Mouse (Mus musculus): ENCODE measurements around the gene Tbx2. TPM values are rescaled to one million over a fixed set of nuclear protein-coding genes. Genes with fewer than 3 reads are reported as not detected.

The Tbx2 gene
- polyA plus RNA-seq, 1 experiment: 5.0 TPM

DNA sequence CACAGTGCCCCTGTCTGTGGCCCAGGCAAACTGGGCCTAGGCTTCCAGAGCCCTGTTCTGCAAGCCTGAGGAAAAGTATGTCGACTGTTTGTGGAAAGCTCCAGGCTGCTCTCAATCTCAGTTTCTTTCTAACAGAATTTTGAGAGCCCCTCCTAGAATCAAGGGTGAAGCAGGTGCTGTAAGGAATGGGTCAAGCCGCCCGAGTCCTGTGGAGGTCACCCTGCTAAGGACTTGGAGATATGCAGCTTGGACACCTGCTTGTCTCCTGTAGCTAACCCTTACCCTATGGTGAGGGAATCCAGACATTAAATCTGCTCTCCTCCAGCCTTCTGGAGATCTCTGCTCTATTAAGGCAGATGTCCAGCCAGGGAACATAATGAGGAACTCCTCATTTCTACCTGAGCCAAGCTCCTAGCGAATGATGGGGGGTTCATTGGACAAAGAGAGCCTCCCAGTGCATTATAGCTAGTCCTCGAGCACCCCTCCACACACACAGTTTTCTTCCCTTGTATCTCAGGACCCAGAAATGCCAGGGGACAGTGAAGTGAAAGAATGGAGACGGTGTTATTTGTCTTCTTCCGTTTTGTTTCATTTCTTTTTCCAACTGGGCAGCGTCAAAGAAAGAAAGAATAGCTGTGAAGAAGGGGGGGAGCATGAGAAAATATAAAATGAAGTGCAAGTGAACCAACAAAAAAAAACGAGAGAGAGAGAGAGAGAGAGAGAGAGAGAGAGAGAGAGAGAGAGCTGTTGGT is 2.8 kb downstream of the Tbx2 start:
- TF ChIP-seq POLR2A (IDR thresholded peaks at IDR 0.05; ENCODE audit: low read depth, low read length) (no peak), CTCF (IDR thresholded peaks at IDR 0.05; ENCODE audit: extremely low read depth, insufficient read depth, insufficient read length, insufficient replicate concordance) (no peak)
- Histone ChIP-seq H3K27ac (ENCODE audit: insufficient read depth, low read length) (no peak overlapping the region), H3K36me3 (ENCODE audit: control insufficient read depth, insufficient read depth, low read length) (no peaks in the 10 kb centered on the region), H3K27me3 (ENCODE audit: control insufficient read depth, insufficient read depth, low read length) (peaks cover 45% of the 10 kb centered on the region), H3K4me1 (ENCODE audit: control insufficient read depth, insufficient read depth, insufficient read length) (peaks cover 12% of the 10 kb centered on the region; the same call in 1 of the 2 replicates), H3K4me3 (ENCODE audit: extremely low read depth, insufficient read depth, insufficient read length) (no peak overlapping the region)
- DNase-seq (ENCODE audit: low read depth in 1 of 2, low spot score in 2 of 2): no peak
- 20% methylated on average over 9 of the region's 9 CpGs for WGBS

DNA sequence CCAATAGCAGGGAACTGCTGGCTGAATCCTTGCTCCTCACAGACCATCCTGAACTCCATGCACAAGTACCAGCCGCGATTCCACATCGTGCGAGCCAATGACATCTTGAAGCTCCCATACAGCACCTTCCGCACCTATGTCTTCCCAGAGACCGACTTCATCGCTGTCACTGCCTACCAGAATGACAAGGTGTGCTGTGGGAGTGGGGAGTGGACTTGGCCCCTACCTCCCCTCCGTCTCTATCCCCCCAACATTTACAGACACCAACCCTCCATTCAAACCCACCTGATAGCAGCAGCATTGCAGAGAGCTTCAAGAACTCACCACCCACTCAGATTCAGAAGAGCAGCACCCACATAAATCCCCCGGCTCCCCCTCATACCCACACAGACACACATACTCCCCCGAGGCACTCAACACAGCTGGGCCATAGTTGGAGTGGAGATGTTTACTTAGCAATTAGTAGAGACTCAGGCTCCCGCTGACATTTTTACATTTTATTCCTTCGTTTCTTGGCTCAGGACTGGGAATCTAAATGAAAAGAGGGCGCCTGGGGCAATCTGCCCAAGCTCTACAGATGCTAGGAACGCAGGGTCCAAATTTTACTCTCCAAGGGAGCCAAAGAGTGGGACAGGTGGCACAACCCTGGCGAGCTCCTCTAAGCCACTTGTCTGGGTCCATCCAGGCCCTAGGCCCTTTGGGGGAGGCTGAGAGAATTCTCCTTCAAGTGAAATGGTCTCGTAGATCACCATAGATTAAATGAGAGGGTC is 3.6 kb downstream of the Tbx2 start:
- Histone ChIP-seq H3K4me3 (ENCODE audit: extremely low read depth, insufficient read depth, insufficient read length) (no peak overlapping the region), H3K27me3 (ENCODE audit: control insufficient read depth, insufficient read depth, low read length) (peaks cover 49% of the 10 kb centered on the region), H3K4me1 (ENCODE audit: control insufficient read depth, insufficient read depth, insufficient read length) (peaks cover 12% of the 10 kb centered on the region), H3K36me3 (ENCODE audit: control insufficient read depth, insufficient read depth, low read length) (no peaks in the 10 kb centered on the region), H3K27ac (ENCODE audit: insufficient read depth, low read length) (no peak overlapping the region)
- no peak for TF ChIP-seq POLR2A (IDR thresholded peaks at IDR 0.05; ENCODE audit: low read depth, low read length)
- no peak for TF ChIP-seq CTCF (IDR thresholded peaks at IDR 0.05; ENCODE audit: extremely low read depth, insufficient read depth, insufficient read length, insufficient replicate concordance)
- 18% methylated on average over 16 of the region's 16 CpGs for WGBS
- DNase-seq (ENCODE audit: low read depth in 1 of 2, low spot score in 2 of 2): no peak

DNA sequence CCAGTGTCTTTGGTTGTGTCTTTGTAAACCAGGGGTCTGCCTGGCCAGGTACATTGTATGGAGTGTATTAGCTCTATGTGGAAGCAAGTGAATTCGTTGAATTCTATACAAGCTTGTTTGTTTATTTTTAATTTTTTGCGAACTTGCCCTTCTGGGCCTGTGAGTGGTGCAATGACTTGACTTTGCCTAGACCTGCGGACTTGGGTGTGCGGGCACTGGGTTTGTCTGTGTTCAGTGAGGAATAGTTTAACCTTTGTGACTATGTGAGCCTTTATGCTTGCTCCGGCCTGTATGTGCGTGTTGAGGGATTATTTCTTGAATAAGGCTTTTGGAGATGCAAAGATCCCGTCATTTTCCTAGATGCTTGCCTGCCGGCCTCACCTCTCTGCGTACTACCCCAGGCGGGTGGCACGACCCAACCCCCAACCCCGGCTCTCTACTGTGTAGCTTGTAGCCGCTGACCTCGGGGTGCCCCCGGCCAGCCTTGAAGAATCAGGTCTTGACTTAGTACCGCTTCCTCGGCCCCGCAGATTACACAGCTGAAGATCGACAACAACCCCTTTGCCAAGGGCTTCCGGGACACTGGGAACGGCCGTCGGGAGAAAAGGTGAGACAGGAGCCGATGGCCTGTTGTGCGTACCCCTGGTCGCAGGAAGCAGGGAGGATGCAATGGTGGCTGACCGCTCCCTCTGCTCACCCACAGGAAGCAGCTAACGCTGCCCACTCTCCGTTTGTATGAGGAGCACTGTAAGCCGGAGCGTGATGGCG is 4.4 kb downstream of the Tbx2 start:
- TF ChIP-seq CTCF (IDR thresholded peaks at IDR 0.05; ENCODE audit: extremely low read depth, insufficient read depth, insufficient read length, insufficient replicate concordance) (no peak), POLR2A (IDR thresholded peaks at IDR 0.05; ENCODE audit: low read depth, low read length) (no peak)
- Histone ChIP-seq H3K27ac (ENCODE audit: insufficient read depth, low read length) (no peak overlapping the region), H3K4me1 (ENCODE audit: control insufficient read depth, insufficient read depth, insufficient read length) (peaks cover 16% of the 10 kb centered on the region), H3K4me3 (ENCODE audit: extremely low read depth, insufficient read depth, insufficient read length) (no peak overlapping the region), H3K27me3 (ENCODE audit: control insufficient read depth, insufficient read depth, low read length) (peaks cover 55% of the 10 kb centered on the region), H3K36me3 (ENCODE audit: control insufficient read depth, insufficient read depth, low read length) (no peaks in the 10 kb centered on the region)
- 14% methylated on average over 32 of the region's 32 CpGs for WGBS
- DNase-seq (ENCODE audit: low read depth in 1 of 2, low spot score in 2 of 2): no peak

DNA sequence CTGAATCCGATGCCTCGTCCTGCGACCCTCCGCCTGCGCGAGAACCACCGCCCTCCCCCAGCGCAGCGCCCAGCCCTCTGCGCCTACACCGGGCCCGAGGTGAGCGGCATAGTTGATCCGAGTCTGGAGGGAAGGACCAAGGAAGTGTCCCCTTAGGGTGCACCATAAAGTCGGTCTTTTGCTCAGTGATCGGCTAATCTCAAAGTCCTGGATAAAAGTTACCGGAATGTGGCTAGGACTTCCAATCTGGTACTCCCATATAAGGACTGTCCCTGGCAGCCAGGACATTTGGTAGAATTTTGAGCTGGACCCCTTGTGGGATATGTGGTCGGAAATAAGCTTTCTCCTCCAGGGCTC is 4.9 kb downstream of the Tbx2 start:
- TF ChIP-seq POLR2A (IDR thresholded peaks at IDR 0.05; ENCODE audit: low read depth, low read length): no peak
- no peak for TF ChIP-seq CTCF (IDR thresholded peaks at IDR 0.05; ENCODE audit: extremely low read depth, insufficient read depth, insufficient read length, insufficient replicate concordance)
- Histone ChIP-seq H3K27ac (ENCODE audit: insufficient read depth, low read length) (no peak overlapping the region), H3K36me3 (ENCODE audit: control insufficient read depth, insufficient read depth, low read length) (no peaks in the 10 kb centered on the region), H3K4me1 (ENCODE audit: control insufficient read depth, insufficient read depth, insufficient read length) (peaks cover 18% of the 10 kb centered on the region), H3K4me3 (ENCODE audit: extremely low read depth, insufficient read depth, insufficient read length) (no peak overlapping the region), H3K27me3 (ENCODE audit: control insufficient read depth, insufficient read depth, low read length) (peaks cover 55% of the 10 kb centered on the region)
- DNase-seq (ENCODE audit: low read depth in 1 of 2, low spot score in 2 of 2): no peak
- WGBS: 14% methylated on average over 18 of the region's 18 CpGs

DNA sequence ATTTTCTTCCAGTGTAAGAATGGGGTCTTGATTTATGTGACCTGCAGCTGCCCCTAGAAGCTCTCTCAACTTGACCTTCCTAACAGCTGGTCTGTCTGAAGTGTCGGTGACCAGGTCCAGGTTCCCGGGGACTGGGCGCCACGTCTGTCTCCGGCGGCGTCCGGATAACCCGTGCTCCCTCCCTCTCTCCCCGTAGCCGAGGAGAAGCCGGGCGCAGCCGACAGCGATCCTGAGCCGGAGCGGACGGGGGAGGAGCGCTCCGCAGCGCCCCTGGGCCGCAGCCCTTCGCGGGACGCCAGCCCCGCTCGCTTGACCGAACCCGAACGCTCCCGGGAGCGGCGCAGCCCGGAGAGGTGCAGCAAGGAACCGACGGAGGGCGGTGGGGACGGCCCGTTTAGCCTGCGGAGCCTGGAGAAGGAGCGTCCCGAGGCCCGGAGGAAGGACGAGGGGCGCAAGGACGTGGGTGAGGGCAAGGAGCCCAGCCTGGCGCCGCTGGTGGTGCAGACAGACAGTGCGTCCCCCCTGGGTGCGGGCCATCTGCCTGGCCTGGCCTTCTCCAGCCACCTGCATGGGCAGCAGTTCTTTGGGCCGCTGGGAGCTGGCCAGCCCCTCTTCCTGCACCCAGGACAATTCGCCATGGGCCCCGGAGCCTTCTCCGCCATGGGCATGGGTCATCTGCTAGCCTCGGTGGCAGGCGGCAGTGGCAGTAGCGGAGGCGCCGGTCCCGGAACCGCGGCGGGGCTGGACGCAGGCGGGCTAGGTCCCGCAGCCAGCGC is 5.5 kb downstream of the Tbx2 start:
- no peak for DNase-seq (ENCODE audit: low read depth in 1 of 2, low spot score in 2 of 2)
- TF ChIP-seq CTCF (IDR thresholded peaks at IDR 0.05; ENCODE audit: extremely low read depth, insufficient read depth, insufficient read length, insufficient replicate concordance): no peak
- TF ChIP-seq POLR2A (IDR thresholded peaks at IDR 0.05; ENCODE audit: low read depth, low read length): no peak
- Histone ChIP-seq H3K36me3 (ENCODE audit: control insufficient read depth, insufficient read depth, low read length) (no peaks in the 10 kb centered on the region), H3K4me1 (ENCODE audit: control insufficient read depth, insufficient read depth, insufficient read length) (peaks cover 18% of the 10 kb centered on the region), H3K27me3 (ENCODE audit: control insufficient read depth, insufficient read depth, low read length) (peaks cover 51% of the 10 kb centered on the region), H3K4me3 (ENCODE audit: extremely low read depth, insufficient read depth, insufficient read length) (no peak overlapping the region), H3K27ac (ENCODE audit: insufficient read depth, low read length) (no peak overlapping the region)
- WGBS: 7% methylated on average over 67 of the region's 67 CpGs
